23 mouse cellular contexts compared by ENCODE assay signal in genomic region chr16:4511371-4511770, GRCm38 (mm10). TPM values are rescaled to one million over a fixed set of nuclear protein-coding genes. Genes with fewer than 3 reads are reported as not detected.
DNase-seq lines count a peak whose midpoint lies in the region; ATAC-seq and TF ChIP-seq lines count a peak whose summit lies in the region.
"Had no signal": no experiment of that assay in that cellular context is flagged by ENCODE, and none has a peak within 500 bp of the region (broad histone marks: within the 10 kb centered on the region; RNA-seq: fewer than 3 reads in every experiment).

No protein-coding gene starts in this region.

- H3K27ac ChIP-seq in embryonic facial prominence, embryonic 14.5 days (replicated peaks; ENCODE audit: low read depth, low read length): no peak overlapping the region
- H3K27ac ChIP-seq in embryonic facial prominence, embryonic 10.5 days (replicated peaks): no peak overlapping the region
- peak overlapping the region; percentile 99 for H3K27ac ChIP-seq in heart, embryonic 16.5 days (ENCODE audit: low read length)
- peak overlapping the region; percentile 47; the same call in 1 of the 2 replicates for H3K27ac ChIP-seq in small intestine, adult 2 months (ENCODE audit: insufficient read depth, low read depth, low read length)
- H3K27ac ChIP-seq: embryonic facial prominence, embryonic 15.5 days; hindbrain, embryonic 14.5 days; intestine, embryonic 15.5 days; liver, embryonic 12.5 days had no signal

- peaks cover 10% of the 10 kb centered on the region; the same call in 1 of the 2 replicates for H3K4me1 ChIP-seq in embryonic facial prominence, embryonic 14.5 days (ENCODE audit: control insufficient read depth, insufficient read depth, low read length)
- H3K4me1 ChIP-seq in embryonic facial prominence, embryonic 10.5 days: no peaks in the 10 kb centered on the region
- H3K4me1 ChIP-seq in heart, embryonic 16.5 days (ENCODE audit: control insufficient read depth, insufficient read depth, low read length): peaks cover 57% of the 10 kb centered on the region
- H3K4me1 ChIP-seq in small intestine, adult 2 months (ENCODE audit: control insufficient read depth, insufficient read depth, insufficient read length, low read length): peaks cover 4% of the 10 kb centered on the region; the same call in 1 of the 2 replicates

- H3K9me3 ChIP-seq in embryonic facial prominence, embryonic 14.5 days (ENCODE audit: control insufficient read depth, low read length): no peaks in the 10 kb centered on the region
- H3K9me3 ChIP-seq in embryonic facial prominence, embryonic 10.5 days: no peaks in the 10 kb centered on the region
- H3K9me3 ChIP-seq in heart, embryonic 16.5 days (replicated peaks; ENCODE audit: control insufficient read depth, low read length): no peaks in the 10 kb centered on the region
- H3K9me3 ChIP-seq: embryonic facial prominence, embryonic 15.5 days; intestine, embryonic 15.5 days; liver, embryonic 12.5 days had no signal

- H3K27me3 ChIP-seq in embryonic facial prominence, embryonic 14.5 days (replicated peaks; ENCODE audit: control insufficient read depth, insufficient read depth, low read length): no peaks in the 10 kb centered on the region
- H3K27me3 ChIP-seq in embryonic facial prominence, embryonic 10.5 days (replicated peaks; ENCODE audit: low read depth, poor library complexity, severe bottlenecking): no peaks in the 10 kb centered on the region
- no peaks in the 10 kb centered on the region for H3K27me3 ChIP-seq in heart, embryonic 16.5 days (ENCODE audit: control insufficient read depth, insufficient read depth, low read length)
- H3K27me3 ChIP-seq in small intestine, adult 2 months (ENCODE audit: control insufficient read depth, insufficient read depth, low read length): no peaks in the 10 kb centered on the region
- H3K27me3 ChIP-seq: embryonic facial prominence, embryonic 15.5 days; intestine, embryonic 15.5 days; liver, embryonic 12.5 days; Patski had no signal

- 69% methylated on average over 2 of the region's 2 CpGs for WGBS in embryonic facial prominence, embryonic 14.5 days
- 87% methylated on average over 2 of the region's 2 CpGs for WGBS in embryonic facial prominence, embryonic 10.5 days
- WGBS in heart, embryonic 16.5 days: 31% methylated on average over 2 of the region's 2 CpGs
- WGBS in small intestine, adult 2 months: 85% methylated on average over 2 of the region's 2 CpGs

- no peak for DNase-seq in embryonic facial prominence, embryonic 14.5 days (ENCODE audit: low spot score)
- DNase-seq in embryonic facial prominence, embryonic 10.5 days (ENCODE audit: low spot score): no peak
- DNase-seq in layer of hippocampus, adult 18-20 months (ENCODE audit: low spot score in 2 of 2): peak; percentile 6 to 45
- no peak for DNase-seq in layer of hippocampus, postnatal 25 days (ENCODE audit: extremely low spot score in 1 of 2, low spot score in 1 of 2)
- DNase-seq in right cerebral cortex, postnatal 4 days: no peak
- DNase-seq in right cerebral cortex, adult 18-20 months: no peak
- DNase-seq: adrenal gland, postnatal 10 days; cerebellum, adult 11-12 months; cerebellum, postnatal 14 days; gastrocnemius, postnatal 10 days; kidney, adult 9 months; kidney, postnatal 25 days; lung, embryonic 14.5 days; lung, postnatal 4 days; spleen, adult 18-20 months; thymus, adult 2 months had no signal

- H3K9ac ChIP-seq in embryonic facial prominence, embryonic 14.5 days (ENCODE audit: low read depth, low read length): no peak overlapping the region
- H3K9ac ChIP-seq in heart, embryonic 16.5 days (ENCODE audit: low read length): peak overlapping the region; percentile 6; the same call in 1 of the 2 replicates
- H3K9ac ChIP-seq: embryonic facial prominence, embryonic 15.5 days; hindbrain, embryonic 14.5 days; intestine, embryonic 15.5 days; liver, embryonic 12.5 days; lung, embryonic 14.5 days had no signal

- H3K4me2 ChIP-seq in embryonic facial prominence, embryonic 14.5 days (ENCODE audit: low read depth, low read length): no peak overlapping the region
- H3K4me2 ChIP-seq in heart, embryonic 16.5 days (ENCODE audit: low read depth, low read length): peak overlapping the region; percentile 30
- H3K4me2 ChIP-seq: embryonic facial prominence, embryonic 15.5 days; hindbrain, embryonic 14.5 days; intestine, embryonic 15.5 days; liver, embryonic 12.5 days; lung, embryonic 14.5 days had no signal

- TF ChIP-seq POLR2A in small intestine, adult 2 months (IDR thresholded peaks at IDR 0.05; ENCODE audit: low read depth, low read length): no peak

- no peaks in the 10 kb centered on the region for H3K36me3 ChIP-seq in embryonic facial prominence, embryonic 14.5 days (ENCODE audit: control insufficient read depth, insufficient read depth, low read length)
- H3K36me3 ChIP-seq in embryonic facial prominence, embryonic 10.5 days (replicated peaks): no peaks in the 10 kb centered on the region
- no peaks in the 10 kb centered on the region for H3K36me3 ChIP-seq in heart, embryonic 16.5 days (ENCODE audit: control insufficient read depth, insufficient read depth)
- H3K36me3 ChIP-seq in small intestine, adult 2 months (ENCODE audit: control insufficient read depth, insufficient read depth, low read length): no peaks in the 10 kb centered on the region
- H3K36me3 ChIP-seq: embryonic facial prominence, embryonic 15.5 days; intestine, embryonic 15.5 days; liver, embryonic 12.5 days had no signal

- peak; percentile 45; the same call in 1 of the 2 replicates for ATAC-seq in embryonic facial prominence, embryonic 14.5 days (ENCODE audit: low read depth)
- ATAC-seq in heart, embryonic 16.5 days (replicated peaks; ENCODE audit: extremely low read depth, insufficient read depth, low FRiP score): peak; percentile 64
- ATAC-seq: intestine, embryonic 15.5 days; liver, embryonic 12.5 days; Patski had no signal

- no peak overlapping the region for H3K4me3 ChIP-seq in embryonic facial prominence, embryonic 14.5 days (ENCODE audit: low read depth, low read length)
- H3K4me3 ChIP-seq in embryonic facial prominence, embryonic 10.5 days: no peak overlapping the region
- no peak overlapping the region for H3K4me3 ChIP-seq in heart, embryonic 16.5 days (ENCODE audit: low read length)
- H3K4me3 ChIP-seq in small intestine, adult 2 months (ENCODE audit: low read depth, low read length): no peak overlapping the region
- H3K4me3 ChIP-seq: embryonic facial prominence, embryonic 15.5 days; intestine, embryonic 15.5 days; liver, embryonic 12.5 days had no signal

- TF ChIP-seq CTCF in small intestine, adult 2 months (IDR thresholded peaks at IDR 0.05; ENCODE audit: extremely low read depth, insufficient read length, insufficient replicate concordance, low read depth, low read length): no peak

RNA-seq across cellular contexts. Expression of gene Srl, which starts 30.2 kb away (rescaled TPM):
- 89.2 and 112 TPM in 2 replicates for polyA plus RNA-seq in embryonic facial prominence, embryonic 14.5 days (2014; fragmentation: Nextera tagmentation; extraction: Ambion mirVana)
- 25.5 and 26.6 TPM in 2 replicates for polyA plus RNA-seq in embryonic facial prominence, embryonic 10.5 days (2016; fragmentation: Nextera tagmentation; extraction: Ambion mirVana)
- total RNA-seq in layer of hippocampus, adult 18-20 months (2021): 10 to 100 TPM; 10.0 to 10.3 TPM
- total RNA-seq in layer of hippocampus, postnatal 25 days (2021): 10 to 100 TPM; 13.9 to 16.7 TPM
- 280 and 289 TPM in 2 replicates for polyA plus RNA-seq in heart, embryonic 16.5 days (2015; fragmentation: Nextera tagmentation; extraction: Ambion mirVana)
- polyA plus RNA-seq in small intestine, adult 2 months (2012; rRNA removed): 0.18 and 0.25 TPM in 2 replicates

RNA-seq across cellular contexts. Expression of gene Tfap4, which starts 48.3 kb away (rescaled TPM):
- 16.6 and 17.2 TPM in 2 replicates for polyA plus RNA-seq in embryonic facial prominence, embryonic 14.5 days (2014; fragmentation: Nextera tagmentation; extraction: Ambion mirVana)
- polyA plus RNA-seq in embryonic facial prominence, embryonic 10.5 days (2016; fragmentation: Nextera tagmentation; extraction: Ambion mirVana): 37.7 and 39.5 TPM in 2 replicates
- 1 to 10 TPM; 5.3 TPM for total RNA-seq in layer of hippocampus, adult 18-20 months (2021)
- 1 to 10 TPM; 4.4 to 5.0 TPM for total RNA-seq in layer of hippocampus, postnatal 25 days (2021)
- polyA plus RNA-seq in heart, embryonic 16.5 days (2015; fragmentation: Nextera tagmentation; extraction: Ambion mirVana): 5.6 and 8.1 TPM in 2 replicates
- 4.0 and 8.3 TPM in 2 replicates for polyA plus RNA-seq in small intestine, adult 2 months (2012; rRNA removed)

Comparison
In these comparisons a context has a peak if more than half of its experiments do, and no peak if none do; other contexts are left out.
1. DNase-seq: peak in layer of hippocampus, adult 18-20 months (2 of 2); none in embryonic facial prominence, embryonic 14.5 days (single experiment), embryonic facial prominence, embryonic 10.5 days (single experiment), layer of hippocampus, postnatal 25 days (0 of 2), right cerebral cortex, postnatal 4 days (single experiment) and right cerebral cortex, adult 18-20 months (single experiment).
2. H3K27ac ChIP-seq: peak in heart, embryonic 16.5 days (single experiment) and small intestine, adult 2 months (single experiment); none in embryonic facial prominence, embryonic 14.5 days (single experiment) and embryonic facial prominence, embryonic 10.5 days (single experiment).
3. RNA of gene Srl, which starts 30.2 kb away (polyA plus RNA-seq): 280 to 289 TPM in heart, embryonic 16.5 days, 89.2 to 112 TPM in embryonic facial prominence, embryonic 14.5 days and 25.5 to 26.6 TPM in embryonic facial prominence, embryonic 10.5 days; 0.18 to 0.25 TPM in small intestine, adult 2 months; every median in the first group is over 10 times any median in the second.